Mouse (Mus musculus) midbrain, embryonic 12.5 days (tissue): ENCODE results near the gene Ank2. TPM values are rescaled to one million over a fixed set of nuclear protein-coding genes. Genes with fewer than 3 reads are reported as not detected.
"Not testable (repeated sequence)": the region's sequence is repeated elsewhere in the genome, so short reads cannot be mapped to it uniquely, and the experiment has no call there.

Source experiments
- ATAC-seq: fragments of 200-750 bp; cut with Nextera tagmentation; 2 replicates; pipeline ENCODE4 v1.8.0; 2017; ENCODE audit warnings: low read depth, moderate TSS enrichment, moderate library complexity; ENCODE audit not compliant: low FRiP score
- H3K27ac ChIP-seq: fragments of 300-500 bp; sonication (generic); replicated peaks from 2 replicates; pipeline ENCODE4 v1.5.1; 2016; ENCODE audit warnings: mild to moderate bottlenecking
- H3K27me3 ChIP-seq: fragments of 300-500 bp; sonication (generic); 2 replicates; pipeline ENCODE4 v1.6.1; 2016; ENCODE audit warnings: mild to moderate bottlenecking
- H3K36me3 ChIP-seq: fragments of 300-500 bp; sonication (generic); 2 replicates; pipeline ENCODE4 v1.6.1; 2016
- H3K4me1 ChIP-seq: fragments of 300-500 bp; sonication (generic); 2 replicates; pipeline ENCODE4 v1.6.1; 2016
- H3K4me2 ChIP-seq: fragments of 300-500 bp; sonication (generic); replicated peaks from 2 replicates; pipeline ENCODE4 v1.6.1; 2016; ENCODE audit warnings: mild to moderate bottlenecking, moderate library complexity
- H3K4me3 ChIP-seq: fragments of 300-500 bp; sonication (generic); 2 replicates; pipeline ENCODE4 v1.5.1; 2016; ENCODE audit warnings: mild to moderate bottlenecking
- H3K9ac ChIP-seq: fragments of 300-500 bp; sonication (generic); replicated peaks from 2 replicates; pipeline ENCODE4 v1.6.1; 2016; ENCODE audit warnings: mild to moderate bottlenecking, moderate library complexity
- H3K9me3 ChIP-seq: fragments of 300-500 bp; sonication (generic); 2 replicates; pipeline ENCODE4 v1.6.1; 2016; ENCODE audit warnings: mild to moderate bottlenecking
- WGBS: fragments of 180-500 bp; shearing (Covaris S2); methylation state at CpG from one replicate; pipeline ENCODE4 v1.1.7; 2016; 5-methylcytosine and 5-hydroxymethylcytosine counted together
- polyA plus RNA-seq: library from polyadenylated mRNA; unstranded; fragments of >200 nt; fragmentation: Nextera tagmentation; extraction: Ambion mirVana; gene quantifications from 2 replicates; pipeline ENCODE4 v1.2.1, GENCODE M21; 2016

Ank2 gene
- polyA plus RNA-seq, 1 experiment from 2014 or later, result 141 TPM

DNA sequence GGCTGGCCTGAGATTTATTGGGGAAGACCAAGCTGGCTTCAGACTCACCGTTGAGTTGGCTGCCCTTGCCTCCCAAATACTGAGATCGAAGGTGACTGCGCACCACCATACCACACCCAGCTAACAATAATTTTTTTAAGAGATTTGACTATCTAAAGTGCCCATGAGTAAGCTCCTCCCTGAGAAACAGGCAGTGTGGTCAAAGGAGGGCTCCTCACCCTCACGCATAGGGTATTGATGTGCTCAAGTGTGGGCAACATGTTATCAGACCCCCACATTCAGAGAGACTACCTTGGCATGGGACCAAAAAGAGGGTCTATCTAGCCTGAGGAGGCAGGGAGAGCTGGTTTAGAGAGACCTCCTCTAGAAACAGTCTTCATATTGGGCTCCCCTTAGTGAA lies 92.3 kb downstream of the Ank2 start:
- H3K4me3 ChIP-seq, result no peak overlapping the region
- H3K4me2 ChIP-seq, result peak overlapping the region; percentile 74
- H3K27me3 ChIP-seq, result no peaks in the 10 kb centered on the region
- WGBS, result 92% methylated on average over 4 of the region's 4 CpGs
- H3K9me3 ChIP-seq, result no peaks in the 10 kb centered on the region
- no peak for ATAC-seq
- H3K4me1 ChIP-seq, result peaks cover 28% of the 10 kb centered on the region
- no peaks in the 10 kb centered on the region for H3K36me3 ChIP-seq
- no peak overlapping the region for H3K9ac ChIP-seq
- H3K27ac ChIP-seq, result no peak overlapping the region

DNA sequence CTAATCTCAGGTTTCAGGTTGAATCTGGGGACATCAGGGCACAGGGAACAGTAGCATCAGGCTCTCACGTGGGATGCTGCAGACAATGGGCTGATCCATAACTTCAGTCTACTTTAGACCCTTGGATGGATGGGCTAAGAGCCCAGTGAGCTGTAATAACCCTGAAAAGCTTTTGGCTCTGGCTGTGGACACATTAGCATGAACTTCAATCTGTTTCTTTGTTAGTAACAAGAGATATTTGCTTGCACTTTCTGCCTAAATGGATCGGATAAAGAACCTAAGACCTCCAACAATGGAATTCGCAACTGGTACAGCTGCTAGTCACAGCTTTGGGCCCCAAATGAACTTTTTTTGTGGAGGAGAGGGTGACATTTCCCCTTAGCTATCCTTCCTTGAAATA lies 94.8 kb downstream of the Ank2 start:
- Histone ChIP-seq H3K27me3 (no peaks in the 10 kb centered on the region), H3K36me3 (no peaks in the 10 kb centered on the region), H3K4me2 (0 out of 2 replicates have a peak overlapping the region, but pooled peaks have one; percentile 9), H3K4me1 (peaks cover 28% of the 10 kb centered on the region), H3K27ac (no peak overlapping the region), H3K9me3 (no peaks in the 10 kb centered on the region), H3K9ac (no peak overlapping the region), H3K4me3 (no peak overlapping the region)
- WGBS, result 38% methylated on average over 3 of the region's 3 CpGs
- ATAC-seq, result no peak

DNA sequence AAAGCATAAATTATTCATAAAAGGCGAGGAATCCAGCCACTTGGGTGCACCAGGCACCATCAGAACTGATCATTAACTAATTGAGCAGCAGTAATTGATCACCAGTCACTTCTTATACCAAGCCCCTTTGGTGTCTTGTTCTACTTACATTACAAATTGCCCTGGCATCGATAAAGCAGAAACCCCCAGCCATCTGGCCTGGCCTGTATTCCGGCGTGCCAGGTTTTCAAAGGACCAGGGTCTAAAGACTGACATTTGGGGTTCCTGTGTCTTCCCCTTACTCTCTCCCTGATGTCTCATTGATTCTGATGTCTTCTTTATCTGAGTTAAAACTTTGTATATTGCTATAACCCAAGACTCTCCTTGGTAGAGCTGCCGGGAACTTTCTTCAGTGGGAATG lies 98.2 kb downstream of the Ank2 start:
- Histone ChIP-seq H3K4me2 (no peak overlapping the region), H3K4me3 (no peak overlapping the region), H3K36me3 (peaks cover 3% of the 10 kb centered on the region; the same call in 1 of the 2 replicates), H3K4me1 (peaks cover 11% of the 10 kb centered on the region), H3K9ac (no peak overlapping the region), H3K27me3 (no peaks in the 10 kb centered on the region), H3K9me3 (no peaks in the 10 kb centered on the region), H3K27ac (no peak overlapping the region)
- WGBS, result 90% methylated on average over 5 of the region's 5 CpGs
- no peak for ATAC-seq

DNA sequence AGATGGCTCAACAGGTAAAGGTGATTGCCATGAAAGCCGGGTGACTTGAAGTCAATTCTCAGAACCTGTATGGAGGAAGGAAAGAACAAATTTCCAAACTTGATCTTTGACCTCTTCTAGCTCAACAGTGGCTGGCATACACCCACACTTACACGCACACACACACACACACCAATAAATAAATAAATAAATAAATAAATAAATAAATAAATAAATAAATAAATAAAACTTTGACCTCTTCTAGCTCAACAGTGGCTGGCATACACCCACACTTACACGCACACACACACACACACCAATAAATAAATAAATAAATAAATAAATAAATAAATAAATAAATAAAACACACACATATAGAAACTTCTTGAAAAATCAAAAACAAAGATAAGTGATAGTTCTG lies 98.7 kb downstream of the Ank2 start:
- not testable (repeated sequence) for H3K4me2 ChIP-seq, H3K27ac ChIP-seq, H3K27me3 ChIP-seq, H3K4me3 ChIP-seq, H3K36me3 ChIP-seq, H3K9me3 ChIP-seq, H3K9ac ChIP-seq, ATAC-seq
- H3K4me1 ChIP-seq, result peaks cover 11% of the 10 kb centered on the region
- 96% methylated on average over 3 of the region's 3 CpGs for WGBS

DNA sequence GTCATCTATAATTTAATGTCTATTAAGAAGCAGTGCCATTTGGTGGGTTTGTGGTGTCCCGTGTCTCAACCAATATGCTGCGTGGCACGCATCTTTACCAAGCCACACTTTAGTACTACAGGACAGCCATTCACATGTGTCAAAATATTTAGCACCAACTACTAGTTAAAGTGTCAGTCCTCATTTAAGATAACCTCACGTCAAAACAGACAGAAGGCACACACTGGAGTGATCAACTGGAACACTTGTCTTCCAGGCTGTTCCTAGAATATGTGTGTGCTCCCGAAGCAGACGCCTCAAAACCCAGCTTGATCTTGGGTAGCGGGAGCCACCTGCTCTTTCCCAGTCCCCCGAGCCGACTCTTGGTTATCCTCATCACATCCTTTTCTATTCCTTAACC lies 101.4 kb downstream of the Ank2 start:
- no peak overlapping the region for H3K4me2 ChIP-seq
- ATAC-seq, result no peak
- no peak overlapping the region for H3K9ac ChIP-seq
- no peaks in the 10 kb centered on the region for H3K9me3 ChIP-seq
- no peak overlapping the region for H3K4me3 ChIP-seq
- H3K27me3 ChIP-seq, result no peaks in the 10 kb centered on the region
- H3K27ac ChIP-seq, result no peak overlapping the region
- 98% methylated on average over 9 of the region's 9 CpGs for WGBS
- no peaks in the 10 kb centered on the region for H3K4me1 ChIP-seq
- H3K36me3 ChIP-seq, result peaks cover 3% of the 10 kb centered on the region; the same call in 1 of the 2 replicates

DNA sequence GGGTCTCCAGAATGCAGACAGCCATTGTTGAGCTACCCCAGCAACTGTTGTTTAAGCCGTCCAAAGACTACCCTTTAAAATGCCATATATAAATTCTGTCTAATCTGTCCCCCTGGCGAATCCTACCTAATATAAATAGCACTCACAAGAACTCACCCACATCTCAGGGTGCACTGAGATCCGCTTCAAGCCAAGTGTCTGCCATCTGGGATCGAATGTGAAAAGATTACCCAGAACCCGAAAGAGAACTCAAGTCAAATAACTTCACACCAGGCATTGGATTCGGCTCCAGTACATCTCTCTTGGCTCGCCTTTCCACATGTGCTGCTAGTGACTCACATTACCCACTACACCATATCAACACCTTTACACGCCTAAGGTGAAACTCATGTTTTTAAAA lies 103.9 kb downstream of the Ank2 start:
- Histone ChIP-seq H3K4me1 (no peaks in the 10 kb centered on the region), H3K27me3 (no peaks in the 10 kb centered on the region), H3K4me3 (no peak overlapping the region), H3K36me3 (peaks cover 3% of the 10 kb centered on the region; the same call in 1 of the 2 replicates), H3K9me3 (no peaks in the 10 kb centered on the region), H3K27ac (no peak overlapping the region), H3K9ac (no peak overlapping the region), H3K4me2 (no peak overlapping the region)
- 92% methylated on average over 8 of the region's 8 CpGs for WGBS
- ATAC-seq, result no peak

DNA sequence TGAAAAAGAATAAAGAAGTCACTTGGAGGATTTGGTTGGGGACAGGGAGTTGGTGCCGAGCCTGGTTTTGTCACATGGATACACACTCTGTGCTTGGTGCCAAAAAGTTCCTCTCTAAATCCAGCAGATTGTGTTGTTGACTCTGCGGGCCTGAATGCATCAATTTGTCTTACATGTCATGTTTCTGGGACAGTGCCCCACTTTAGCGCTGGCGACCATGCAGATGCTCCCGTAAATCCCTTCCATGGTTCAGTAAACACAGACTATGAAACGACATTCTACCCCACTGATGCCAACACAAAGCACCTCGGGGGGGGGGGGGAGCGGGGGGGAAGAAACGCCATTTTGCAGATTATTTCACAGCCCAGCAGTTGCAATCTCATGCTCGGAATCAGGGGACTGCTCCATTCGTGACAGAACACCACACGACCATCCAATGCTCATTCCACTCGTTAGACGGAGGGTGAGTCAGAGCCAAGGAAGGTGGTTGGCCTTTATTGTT lies 112.1 kb downstream of the Ank2 start:
- WGBS, result 31% methylated on average over 14 of the region's 14 CpGs
- Histone ChIP-seq H3K4me2 (0 out of 2 replicates have a peak overlapping the region, but pooled peaks have one; percentile 18), H3K4me3 (no peak overlapping the region), H3K9ac (no peak overlapping the region), H3K36me3 (0 out of 2 replicates have a peak, but pooled peaks cover 3% of the 10 kb centered on the region), H3K4me1 (peaks cover 5% of the 10 kb centered on the region; the same call in 1 of the 2 replicates), H3K27me3 (no peaks in the 10 kb centered on the region; the same call in 1 of the 2 replicates), H3K27ac (no peak overlapping the region), H3K9me3 (no peaks in the 10 kb centered on the region)
- peak; percentile 78 for ATAC-seq

DNA sequence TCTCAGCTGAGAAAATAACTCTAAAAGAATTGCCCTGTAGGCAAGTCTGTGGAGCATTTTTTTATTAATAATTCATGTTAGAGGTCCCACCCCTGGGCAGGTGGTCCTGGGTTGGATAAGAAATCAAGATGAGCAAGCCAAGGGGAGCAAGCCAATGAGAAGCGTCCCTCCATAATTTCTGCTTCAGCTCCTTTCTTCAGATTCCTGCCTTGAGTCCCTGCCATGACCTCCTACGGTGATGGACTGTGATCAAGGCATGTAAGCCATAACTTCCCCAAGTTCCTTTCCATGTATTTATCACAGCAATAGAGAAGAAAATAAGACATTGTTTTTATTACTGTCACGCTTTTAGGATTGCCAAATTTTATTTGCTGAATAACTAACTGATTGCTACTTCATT lies 115.9 kb downstream of the Ank2 start:
- 98% methylated on average over 3 of the region's 3 CpGs for WGBS
- no peak for ATAC-seq

DNA sequence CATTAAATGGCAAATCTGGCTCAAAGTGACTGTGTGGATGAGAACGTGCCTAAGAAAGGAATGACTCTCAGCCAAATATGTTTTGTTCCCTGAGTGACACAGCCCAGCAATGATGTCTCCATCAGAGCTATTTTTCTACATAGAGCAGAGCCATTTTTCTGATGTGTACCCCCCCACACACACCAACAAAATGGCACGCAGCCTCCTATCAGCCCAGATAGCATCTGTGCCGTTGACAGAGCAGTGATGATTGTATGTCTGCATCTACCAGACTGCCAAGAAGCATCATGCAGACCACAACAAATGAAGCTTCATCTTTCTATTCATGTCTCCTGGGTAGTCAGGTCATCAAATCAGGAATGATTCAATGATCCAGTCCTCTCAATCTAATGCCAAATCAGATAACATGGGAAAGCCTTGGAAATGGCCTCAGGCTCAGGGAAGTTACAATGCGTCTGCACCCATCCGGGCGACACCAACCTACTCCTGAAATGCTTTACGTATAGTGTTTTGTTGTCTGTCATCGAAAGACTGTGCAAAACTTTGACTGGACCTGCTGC lies 122.2 kb downstream of the Ank2 start:
- H3K9me3 ChIP-seq, result peaks cover under 1% of the 10 kb centered on the region; the same call in 1 of the 2 replicates
- no peak overlapping the region for H3K9ac ChIP-seq
- no peaks in the 10 kb centered on the region for H3K36me3 ChIP-seq
- H3K4me2 ChIP-seq, result no peak overlapping the region
- WGBS, result 83% methylated on average over 8 of the region's 8 CpGs
- no peak overlapping the region for H3K4me3 ChIP-seq
- no peak for ATAC-seq
- no peak overlapping the region for H3K27ac ChIP-seq
- no peaks in the 10 kb centered on the region for H3K27me3 ChIP-seq
- H3K4me1 ChIP-seq, result peaks cover 17% of the 10 kb centered on the region

More for the DNA sequence above, 115.9 kb downstream of the Ank2 start:
- 0 out of 2 replicates have a peak, but pooled peaks cover 3% of the 10 kb centered on the region for H3K36me3 ChIP-seq
- H3K4me2 ChIP-seq, result no peak overlapping the region
- H3K9me3 ChIP-seq, result no peaks in the 10 kb centered on the region
- H3K27ac ChIP-seq, result no peak overlapping the region
- no peaks in the 10 kb centered on the region; the same call in 1 of the 2 replicates for H3K27me3 ChIP-seq
- no peak overlapping the region for H3K9ac ChIP-seq
- H3K4me1 ChIP-seq, result peaks cover 5% of the 10 kb centered on the region; the same call in 1 of the 2 replicates
- no peak overlapping the region for H3K4me3 ChIP-seq

DNA sequence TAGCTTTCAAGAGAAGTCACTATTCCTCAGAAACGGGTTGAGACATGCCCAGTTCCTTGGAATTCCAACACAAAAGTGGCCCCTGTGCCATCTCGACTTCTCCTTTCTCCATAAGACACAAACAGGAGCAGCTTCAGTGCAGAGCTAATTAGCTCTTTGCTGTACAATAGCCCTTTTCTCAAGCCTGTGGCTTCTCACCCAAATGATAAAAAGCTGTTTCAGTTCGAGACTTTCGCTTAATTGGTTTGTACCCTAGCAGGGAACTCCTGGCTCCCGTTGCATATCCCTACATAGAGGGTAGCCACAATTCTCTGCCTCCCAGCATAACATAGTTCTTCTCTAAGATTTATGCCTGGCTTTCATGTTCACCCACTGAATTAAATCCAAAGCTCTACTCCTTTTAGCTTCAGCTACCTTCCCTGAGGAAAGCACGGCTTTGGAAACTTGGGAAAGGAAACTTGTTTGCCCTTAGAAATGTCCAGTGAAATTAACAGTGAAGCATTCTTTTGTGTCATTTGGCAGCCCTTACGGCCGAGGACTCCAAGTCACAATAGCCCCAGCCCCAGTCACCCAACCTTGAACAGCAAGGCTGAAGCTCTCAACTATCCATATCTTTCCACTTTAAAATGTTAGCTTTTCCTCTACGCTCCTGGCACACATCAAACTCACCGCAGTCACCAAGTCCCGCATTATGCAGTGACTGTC lies 123.0 kb downstream of the Ank2 start:
- H3K4me3 ChIP-seq, result no peak overlapping the region
- H3K36me3 ChIP-seq, result no peaks in the 10 kb centered on the region
- peaks cover 3% of the 10 kb centered on the region; the same call in 1 of the 2 replicates for H3K9me3 ChIP-seq
- H3K27ac ChIP-seq, result no peak overlapping the region
- H3K4me1 ChIP-seq, result peaks cover 17% of the 10 kb centered on the region
- no peaks in the 10 kb centered on the region for H3K27me3 ChIP-seq
- no peak for ATAC-seq
- no peak overlapping the region for H3K9ac ChIP-seq
- no peak overlapping the region for H3K4me2 ChIP-seq
- 34% methylated on average over 11 of the region's 11 CpGs for WGBS

DNA sequence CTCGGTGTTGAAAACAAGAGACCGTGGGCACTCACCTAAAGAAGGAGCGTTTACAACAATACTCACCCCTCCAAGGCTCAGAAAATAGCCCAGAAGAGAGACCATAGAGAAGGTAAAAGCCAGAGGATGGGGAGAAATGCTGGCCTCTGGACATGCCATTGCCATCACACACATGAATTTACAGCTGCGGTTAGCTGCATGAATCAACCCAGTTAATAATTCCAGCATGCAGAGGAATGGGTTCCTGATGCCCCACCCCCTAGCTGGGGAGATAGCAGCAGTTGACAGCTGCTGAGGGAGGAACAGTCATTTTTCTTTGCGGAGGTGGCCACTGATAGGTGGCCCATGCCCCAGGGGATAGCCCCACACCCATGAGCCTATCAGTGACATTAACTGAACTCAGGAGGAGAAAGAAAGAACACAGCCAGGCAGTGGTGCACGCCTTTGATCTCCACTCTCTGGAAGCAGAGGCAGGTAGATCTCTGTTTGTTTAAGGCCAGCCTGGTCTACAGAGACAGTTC lies 124.9 kb downstream of the Ank2 start:
- Histone ChIP-seq H3K36me3 (no peaks in the 10 kb centered on the region), H3K4me3 (no peak overlapping the region), H3K9me3 (peaks cover 3% of the 10 kb centered on the region; the same call in 1 of the 2 replicates), H3K9ac (no peak overlapping the region), H3K4me2 (no peak overlapping the region), H3K4me1 (peaks cover 17% of the 10 kb centered on the region), H3K27ac (no peak overlapping the region), H3K27me3 (no peaks in the 10 kb centered on the region)
- ATAC-seq, result no peak
- WGBS, result 93% methylated on average over 6 of the region's 6 CpGs

DNA sequence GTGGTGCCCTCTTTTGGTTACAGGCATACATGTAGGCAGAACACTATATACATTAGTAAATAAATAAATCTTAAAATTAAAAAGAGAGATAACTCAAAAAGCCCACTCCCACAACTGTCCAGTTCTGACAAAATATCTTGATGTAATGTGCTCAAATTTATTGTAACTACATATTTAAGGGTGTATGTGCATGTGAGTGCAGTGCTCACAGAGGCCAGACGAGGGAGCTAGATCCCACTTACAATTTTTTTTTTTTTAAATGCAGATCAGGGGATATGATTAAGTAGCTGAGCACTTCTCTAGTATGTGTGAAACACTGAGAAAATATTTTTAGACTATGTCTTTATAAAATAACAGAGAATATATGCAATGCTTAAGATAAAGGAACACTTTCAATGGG lies 127.4 kb downstream of the Ank2 start:
- H3K9ac ChIP-seq, result no peak overlapping the region
- no peak for ATAC-seq
- H3K27ac ChIP-seq, result no peak overlapping the region
- 92% methylated on average over 1 of the region's 1 CpGs for WGBS
- no peak overlapping the region for H3K4me2 ChIP-seq
- H3K36me3 ChIP-seq, result no peaks in the 10 kb centered on the region
- H3K27me3 ChIP-seq, result no peaks in the 10 kb centered on the region
- H3K4me1 ChIP-seq, result peaks cover 13% of the 10 kb centered on the region
- H3K9me3 ChIP-seq, result peaks cover 3% of the 10 kb centered on the region; the same call in 1 of the 2 replicates
- no peak overlapping the region for H3K4me3 ChIP-seq
